Mouse (Mus musculus): ENCODE data around the gene Zfp804a. TPM values are rescaled to one million over a fixed set of nuclear protein-coding genes. Genes with fewer than 3 reads are reported as not detected.

Zfp804a gene
- total RNA-seq (2021), result 10 to 100 TPM; 22.8 to 25.7 TPM

DNA sequence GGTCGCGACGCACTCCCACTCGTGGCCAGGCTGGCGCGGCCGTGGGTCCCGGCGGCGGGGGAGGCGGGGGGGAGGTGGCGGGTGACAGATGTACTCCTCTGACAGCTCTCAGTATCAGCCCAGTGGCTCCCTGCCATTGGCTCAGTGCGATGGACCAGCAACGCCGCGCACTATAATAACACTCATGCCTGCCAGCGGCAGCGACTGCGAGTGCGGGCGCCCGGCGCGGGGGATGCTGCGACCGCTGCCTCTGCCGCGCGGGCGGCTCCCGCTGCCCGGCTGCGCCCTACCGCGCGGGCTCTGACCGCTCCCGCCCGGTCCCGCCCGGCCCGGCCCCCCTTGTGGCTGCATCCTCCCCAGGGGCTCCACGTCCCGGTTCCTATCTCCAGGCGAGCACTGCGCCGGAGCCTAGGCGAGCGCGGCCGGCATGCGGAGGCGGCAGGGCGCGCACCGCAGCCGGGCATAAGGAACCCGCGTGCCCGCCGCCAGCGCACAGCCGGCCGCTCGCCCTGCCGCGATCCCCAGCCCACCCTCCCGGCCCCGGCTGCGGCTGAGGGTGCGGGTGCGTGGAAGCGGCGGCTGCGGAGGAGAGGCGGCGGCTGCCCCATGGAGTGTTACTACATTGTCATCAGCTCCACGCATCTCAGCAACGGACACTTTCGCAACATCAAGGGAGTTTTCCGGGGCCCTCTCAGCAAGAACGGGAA is at the start of gene Zfp804a:
Gene Zfp804a (plus strand): TSS at position 38 of the 707 bp plus-strand sequence.
- peak; percentile 54 to 66 for DNase-seq

- DNase-seq, result no peak
Measured at GRCm38 (mm10) chr2:82051635-82052034, 1.4 kb upstream of the Zfp804a start.

DNA sequence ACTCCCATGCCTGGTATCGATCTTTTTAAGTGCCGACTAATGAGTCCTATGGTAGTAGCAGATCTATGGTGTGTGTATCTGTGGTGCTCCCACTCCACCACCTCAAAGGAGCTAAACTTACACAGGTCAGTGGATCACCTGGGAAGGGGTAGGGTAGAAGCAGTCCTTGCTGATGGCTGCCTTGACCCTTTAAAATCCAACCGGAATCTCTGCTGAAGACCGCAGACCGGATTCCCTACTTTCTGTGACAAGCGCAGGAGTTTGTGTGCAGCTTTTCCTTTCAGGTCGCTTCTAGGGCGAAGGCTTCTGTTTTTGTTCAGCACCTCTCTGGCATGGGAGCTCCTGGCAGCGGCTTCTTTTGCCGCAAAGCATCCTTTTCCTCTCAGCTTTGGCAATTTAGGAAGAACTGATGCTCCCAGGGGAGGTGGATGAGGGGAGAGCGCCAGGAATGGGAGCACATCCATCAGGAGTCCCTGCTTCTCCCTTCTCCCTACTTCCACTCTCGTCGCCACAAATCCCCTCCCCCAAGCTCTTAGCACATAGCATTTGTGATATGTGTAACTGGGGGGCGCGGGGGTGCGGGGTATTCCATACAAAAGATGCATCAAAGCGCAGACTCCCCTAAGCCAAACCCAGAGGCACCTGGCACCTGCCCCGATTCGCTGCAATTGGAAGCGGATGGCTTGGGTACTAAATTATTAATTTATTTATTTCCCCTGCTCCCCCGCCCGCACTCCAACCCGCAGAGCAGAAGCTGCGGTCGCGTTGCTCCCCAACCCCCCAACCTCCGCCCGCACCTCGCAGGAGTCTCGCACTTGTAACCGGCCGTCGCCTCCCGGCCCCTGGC is 461 bp upstream of the Zfp804a start:
- DNase-seq, result peak; percentile 74

GRCm38 (mm10) chr2:82054446-82054845 is 1.4 kb downstream of the Zfp804a start:
- DNase-seq, result peak; percentile 11 to 13

GRCm38 (mm10) chr2:82064671-82065070 is 11.6 kb downstream of the Zfp804a start:
- DNase-seq, result no peak

DNA sequence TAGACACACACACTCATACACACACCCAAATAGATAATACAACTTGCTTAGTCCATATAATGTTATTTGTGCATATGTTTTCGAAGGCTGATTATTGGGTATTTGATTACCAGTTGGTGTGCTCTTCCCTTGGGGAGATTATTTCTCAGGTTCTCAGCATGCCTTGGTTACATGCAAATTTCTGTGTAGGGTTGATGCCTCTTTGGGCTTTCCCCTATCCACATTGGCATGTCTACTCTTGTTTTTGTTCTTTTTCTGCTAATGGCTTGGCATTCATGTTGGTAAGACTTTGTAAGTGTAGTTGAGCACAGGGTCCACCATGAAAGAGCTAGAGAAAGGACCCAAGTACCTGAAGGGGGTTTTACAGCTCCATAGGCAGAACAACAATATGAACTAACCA is 14.9 kb downstream of the Zfp804a start:
- DNase-seq, result no peak

DNA sequence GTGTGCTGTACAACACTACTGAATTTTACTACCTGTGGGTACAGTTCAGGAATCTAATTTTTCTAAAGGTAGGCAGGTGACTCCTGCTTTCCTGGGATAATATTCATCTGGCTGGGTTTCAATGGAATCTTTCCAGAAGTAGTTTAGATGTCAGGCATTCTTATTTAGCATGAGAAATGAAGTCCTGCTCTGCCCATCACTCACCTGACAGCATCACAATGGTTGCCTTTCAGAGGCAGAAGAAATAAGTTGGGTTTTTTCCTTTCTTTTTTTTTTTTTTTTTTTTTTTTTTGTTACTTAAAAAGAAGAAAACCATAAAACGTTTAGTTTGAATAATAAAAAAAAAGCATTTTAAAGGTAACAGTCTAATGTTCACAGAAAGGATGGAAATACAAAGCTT is 16.1 kb downstream of the Zfp804a start:
- DNase-seq, result no peak

DNA sequence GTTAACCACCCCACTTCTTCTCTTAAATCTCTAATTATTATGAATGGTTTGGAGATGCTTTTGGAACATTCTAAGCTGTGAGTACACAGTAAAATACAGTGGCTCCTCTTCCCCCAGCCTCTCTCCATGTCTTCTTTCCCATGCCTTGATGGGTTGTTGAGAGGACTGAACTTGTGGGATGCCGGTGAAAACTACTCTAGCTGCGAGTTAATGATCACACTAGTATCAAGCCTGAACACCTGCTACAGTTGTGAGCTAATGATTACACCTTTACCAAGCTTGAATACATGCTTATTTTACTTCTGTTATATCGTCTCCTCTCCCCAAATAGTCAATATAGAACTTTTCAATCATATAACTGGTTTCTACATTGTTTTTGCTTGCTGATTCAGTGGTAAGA is 23.9 kb downstream of the Zfp804a start:
- DNase-seq, result no peak

DNA sequence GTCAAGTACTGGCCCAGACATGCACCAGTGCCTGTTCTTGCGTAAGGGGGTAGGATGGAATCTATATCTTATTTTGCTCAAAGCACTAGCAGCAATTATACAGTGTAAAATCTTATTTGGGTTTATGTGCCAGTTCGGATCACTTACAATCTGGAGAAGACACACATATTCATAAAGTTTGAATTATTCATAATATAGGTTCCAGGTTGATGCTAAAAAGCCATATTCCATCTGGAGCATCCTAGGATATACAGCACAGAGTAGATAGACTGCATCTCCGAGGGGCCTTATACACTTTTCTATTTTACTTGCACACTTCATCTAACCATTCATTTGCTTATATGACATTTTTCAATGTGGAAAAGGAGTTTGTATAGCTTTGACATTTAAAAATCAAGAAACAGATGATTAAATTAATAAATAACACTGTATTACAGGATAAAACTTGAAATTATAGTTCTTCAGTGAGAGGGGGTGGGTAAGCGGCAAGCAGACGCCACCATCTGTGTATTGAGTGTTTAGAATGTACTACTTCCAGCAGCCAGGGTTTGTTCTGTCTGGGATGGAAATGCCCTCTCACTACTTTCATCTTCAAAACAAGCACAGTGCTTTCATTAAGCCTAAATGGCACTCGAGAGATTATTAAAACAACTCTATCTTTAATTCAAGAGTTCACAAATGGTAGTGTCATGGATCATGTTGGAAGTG is 25.4 kb downstream of the Zfp804a start:
- DNase-seq, result peak in 1 of 2 experiments; percentile 16

GRCm38 (mm10) chr2:82080678-82081077 is 27.7 kb downstream of the Zfp804a start:
- no peak for DNase-seq

GRCm38 (mm10) chr2:82113148-82113547 is 60.1 kb downstream of the Zfp804a start:
- no peak for DNase-seq

- DNase-seq, result no peak
Measured at GRCm38 (mm10) chr2:82113650-82114049, 60.6 kb downstream of the Zfp804a start.

DNA sequence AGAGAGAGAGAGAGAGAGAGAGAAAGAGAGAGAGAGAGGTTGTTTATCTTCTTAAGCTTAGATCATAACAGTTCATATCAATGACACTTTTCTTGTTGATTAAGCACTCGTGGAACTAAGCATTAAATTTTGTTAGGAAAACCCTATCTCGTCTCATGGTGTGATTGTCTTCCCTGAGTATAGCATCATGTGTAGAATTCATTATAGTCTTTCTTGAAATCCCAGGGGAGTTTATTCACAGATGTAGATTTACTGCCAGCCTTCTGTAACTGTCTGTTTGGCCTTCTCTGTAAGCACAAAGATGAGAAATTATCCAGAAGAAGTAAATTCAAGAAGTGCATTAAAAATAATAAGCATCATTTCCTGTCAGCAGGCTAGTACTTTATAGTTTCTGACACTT is 66.6 kb downstream of the Zfp804a start:
- DNase-seq, result no peak

DNA sequence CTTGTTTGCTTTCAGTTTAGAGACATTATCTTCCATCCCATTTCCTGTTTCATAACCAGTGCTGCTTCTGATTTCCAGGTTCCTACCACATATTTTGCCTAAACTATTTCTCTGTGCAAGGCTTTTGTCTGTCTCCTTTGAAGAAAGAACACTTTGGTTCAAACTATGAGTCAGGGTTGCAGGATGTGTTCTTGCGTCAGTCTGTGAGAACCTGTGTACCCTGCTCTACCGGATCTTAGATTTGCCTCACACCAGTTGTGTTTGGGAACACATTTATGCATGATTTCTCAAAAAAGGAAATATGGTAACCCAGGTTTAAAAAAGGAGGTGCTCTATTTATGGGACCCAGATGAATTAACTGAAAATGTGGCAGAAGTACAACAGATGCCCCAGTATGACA is 125.7 kb downstream of the Zfp804a start:
- no peak for DNase-seq

DNA sequence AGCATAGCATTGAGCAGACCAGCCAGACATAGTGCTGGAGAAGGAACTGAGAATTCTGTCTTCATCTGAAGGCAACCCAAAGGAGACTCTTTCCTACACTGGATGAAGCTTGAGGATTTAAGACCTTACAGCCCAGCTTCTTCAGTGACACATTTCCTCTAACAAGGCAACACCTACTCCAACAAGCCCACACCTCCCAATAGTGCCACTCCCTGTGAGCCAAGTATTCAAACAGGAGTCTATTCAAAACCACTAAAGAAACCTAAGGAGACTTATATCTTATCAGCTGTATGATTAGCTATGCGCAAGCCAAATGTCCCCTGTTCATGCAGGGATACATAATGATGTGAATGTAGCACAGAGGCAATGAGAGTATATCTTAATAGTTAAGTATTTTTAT is 128.0 kb downstream of the Zfp804a start:
- DNase-seq, result no peak

GRCm38 (mm10) chr2:82199901-82200300 is 146.9 kb downstream of the Zfp804a start:
- no peak for DNase-seq

GRCm38 (mm10) chr2:82200616-82201015 is 147.6 kb downstream of the Zfp804a start:
- no peak for DNase-seq

DNA sequence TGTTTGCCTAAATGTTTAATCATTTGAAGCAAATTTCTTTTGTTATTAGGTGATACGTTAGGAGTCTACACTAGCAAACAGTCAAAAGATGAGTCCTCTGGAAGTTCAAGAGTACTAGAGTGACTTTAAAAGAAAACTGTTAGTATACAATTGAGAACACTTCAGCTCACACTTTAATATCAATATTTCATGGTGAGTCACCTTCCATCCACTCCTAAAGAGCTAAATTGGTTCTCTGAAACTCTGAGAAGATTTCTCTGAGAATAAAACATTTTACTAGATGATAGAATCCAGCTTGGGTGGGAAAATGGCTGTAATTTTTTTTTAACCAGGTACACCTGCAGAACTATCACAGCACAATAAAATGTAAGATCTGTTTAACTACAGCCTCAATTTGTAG is 157.6 kb downstream of the Zfp804a start:
- DNase-seq, result no peak

GRCm38 (mm10) chr2:82211972-82212371 is 158.9 kb downstream of the Zfp804a start:
- no peak for DNase-seq

- no peak for DNase-seq
Measured at GRCm38 (mm10) chr2:82217873-82218272, 164.9 kb downstream of the Zfp804a start.

DNA sequence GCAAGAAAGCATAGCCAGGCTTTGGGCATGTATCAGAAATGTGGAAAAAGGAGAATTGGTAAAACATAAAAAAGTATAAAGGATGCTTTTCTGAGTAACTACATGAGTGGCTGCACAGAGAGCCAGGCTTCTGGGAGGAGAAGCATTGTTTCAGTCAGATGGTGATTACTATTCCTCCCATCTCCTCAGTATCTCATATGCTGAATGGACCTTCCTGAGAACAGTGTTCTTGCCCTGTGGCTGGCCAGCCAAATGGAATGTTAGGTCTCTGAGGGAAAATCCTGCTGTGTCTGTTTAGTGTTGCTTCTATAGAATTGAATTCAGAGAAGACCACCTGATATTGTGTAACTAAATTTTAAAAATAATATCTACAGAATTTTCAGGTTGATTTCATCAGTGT is 193.0 kb downstream of the Zfp804a start:
- no peak for DNase-seq

DNA sequence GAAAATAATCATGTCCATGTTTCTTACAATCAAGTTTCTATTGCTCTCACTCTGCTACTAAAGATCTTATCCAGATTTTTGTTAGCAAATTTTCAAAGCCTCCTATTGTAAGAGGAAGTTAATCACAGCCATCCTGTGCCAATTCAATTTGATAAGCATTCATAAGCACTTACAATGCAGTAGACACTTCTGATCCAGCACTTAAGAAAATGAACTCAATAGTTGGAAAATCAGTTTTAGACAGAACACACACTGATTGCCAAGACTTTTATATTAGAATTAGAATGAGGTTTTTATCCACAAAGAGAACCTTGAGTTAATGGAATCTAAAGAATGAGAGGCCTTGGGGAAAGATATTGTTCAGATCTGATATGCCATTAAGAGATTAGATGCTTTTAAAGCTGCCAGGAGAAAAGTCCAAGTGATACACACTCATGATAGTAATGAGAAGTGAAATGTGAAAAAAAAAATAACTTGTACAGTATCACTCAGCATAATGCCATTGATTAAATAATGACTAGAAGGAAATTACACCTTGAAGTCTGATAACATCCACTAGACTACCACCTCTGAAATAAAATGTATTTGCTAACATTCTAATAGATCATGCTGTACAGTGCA is 194.0 kb downstream of the Zfp804a start:
- no peak for DNase-seq

- no peak for DNase-seq
Measured at GRCm38 (mm10) chr2:82253382-82253781, 200.4 kb downstream of the Zfp804a start.

Measured in layer of hippocampus, postnatal 36 days (tissue).